Mouse (Mus musculus) CH12.LX (cell line): ENCODE measurements around the gene Ltbp2.

ENCODE experiments used
- CTCF ChIP-seq, 2 experiments: IDR thresholded peaks in 1 of 2; conservative IDR thresholded peaks in 1 of 2; 2 replicates each; pipeline ENCODE4 v1.5.1; 2011 to 2012; ENCODE audit warnings: low read depth in 2 of 2, low read length in 2 of 2, improper control_type of control experiment in 1 of 2, inconsistent platforms in 1 of 2, mild to moderate bottlenecking in 1 of 2, moderate library complexity in 1 of 2
- E2F4 ChIP-seq: IDR thresholded peaks from 2 replicates; pipeline ENCODE4 v1.6.1; 2011; ENCODE audit warnings: low read depth, low read length, improper control_type of control experiment; ENCODE audit not compliant: insufficient replicate concordance
- EP300 ChIP-seq: IDR thresholded peaks from 2 replicates; pipeline ENCODE4 v1.6.1; 2011; ENCODE audit warnings: low read length, improper control_type of control experiment
- ETS1 ChIP-seq: conservative IDR thresholded peaks from 2 replicates; pipeline ENCODE4 v1.6.1; 2012; ENCODE audit warnings: low read depth, mild to moderate bottlenecking, inconsistent platforms, low read length, improper control_type of control experiment, moderate library complexity
- MAX ChIP-seq: IDR thresholded peaks from 2 replicates; pipeline ENCODE4 v1.6.1; 2011; ENCODE audit warnings: low read length, improper control_type of control experiment
- MAZ ChIP-seq: IDR thresholded peaks from 2 replicates; pipeline ENCODE4 v1.6.1; 2012; ENCODE audit warnings: low read depth, mild to moderate bottlenecking, inconsistent platforms, low read length, improper control_type of control experiment, moderate library complexity
- POLR2A ChIP-seq: IDR thresholded peaks from 2 replicates; pipeline ENCODE4 v1.6.1; 2011; ENCODE audit warnings: low read depth, mild to moderate bottlenecking, improper control_type of control experiment, low read length
- TCF12 ChIP-seq: IDR thresholded peaks from 2 replicates; pipeline ENCODE4 v1.6.1; 2014; ENCODE audit warnings: low read depth, mild to moderate bottlenecking, inconsistent platforms, low read length, improper control_type of control experiment
- ZMIZ1 ChIP-seq: IDR thresholded peaks from 2 replicates; pipeline ENCODE4 v1.6.1; 2012; ENCODE audit warnings: low read depth, mild to moderate bottlenecking, inconsistent platforms, low read length, improper control_type of control experiment
- ZNF384 ChIP-seq: IDR thresholded peaks from 2 replicates; pipeline ENCODE4 v1.6.1; 2012; ENCODE audit warnings: low read depth, low read length, improper control_type of control experiment, inconsistent platforms

- TF ChIP-seq E2F4 (no peak), POLR2A (no peak), EP300 (no peak), CTCF (conservative IDR thresholded peaks at IDR 0.05 in 1 of 2, IDR thresholded peaks at IDR 0.05 in 1 of 2; ENCODE audit: low read depth in 2 of 2, low read length in 2 of 2) (no peak), MAZ (no peak), MAX (no peak), ETS1 (no peak), ZNF384 (no peak), ZMIZ1 (no peak), TCF12 (no peak)
Observed at GRCm38 (mm10) chr12:84831648-84832047, 44.7 kb downstream of the Ltbp2 start.
